Mouse (Mus musculus): ENCODE data around the gene Troap.
A peak's percentile ranks its signal among the peaks of the same experiment; 100 is the strongest.

Troap gene

DNA sequence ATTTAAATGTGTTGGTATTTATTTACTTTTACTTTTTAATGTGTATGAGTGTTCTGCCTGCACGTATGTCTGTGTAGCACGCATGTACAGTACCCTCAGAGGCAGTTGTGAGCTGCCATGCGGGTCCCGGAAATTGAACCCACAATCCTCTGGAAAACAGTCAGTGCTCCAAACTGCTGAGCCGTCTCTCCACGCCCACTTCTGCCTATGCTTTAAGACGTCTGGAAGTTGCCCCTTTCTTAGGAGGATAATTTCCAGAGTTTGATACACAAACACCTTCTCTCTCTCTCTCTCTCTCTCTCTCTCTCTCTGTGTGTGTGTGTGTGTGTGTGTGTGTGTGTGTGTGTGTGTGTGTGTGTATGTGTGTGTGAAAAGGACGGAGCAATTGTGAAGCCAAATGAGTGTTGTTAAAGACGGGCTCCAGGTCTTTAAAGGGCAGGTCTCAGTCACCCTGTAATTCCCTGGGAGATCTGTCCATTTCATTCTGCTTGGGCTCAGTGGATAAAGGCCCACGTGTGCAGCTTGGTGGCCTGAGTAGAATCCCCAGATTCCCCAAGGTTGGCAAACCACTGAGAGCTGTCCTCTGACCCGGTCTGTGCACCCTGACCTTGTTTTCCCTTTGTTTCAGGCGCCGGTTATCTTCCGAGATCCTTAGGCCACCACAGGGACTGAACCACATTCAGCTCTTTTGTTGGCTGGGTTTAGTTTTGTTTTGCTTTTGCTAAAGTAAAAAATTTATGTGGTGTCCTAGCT, 40.1 kb downstream of the Troap start:
- DNase-seq (ENCODE audit: low spot score) = peak; percentile 36

DNA sequence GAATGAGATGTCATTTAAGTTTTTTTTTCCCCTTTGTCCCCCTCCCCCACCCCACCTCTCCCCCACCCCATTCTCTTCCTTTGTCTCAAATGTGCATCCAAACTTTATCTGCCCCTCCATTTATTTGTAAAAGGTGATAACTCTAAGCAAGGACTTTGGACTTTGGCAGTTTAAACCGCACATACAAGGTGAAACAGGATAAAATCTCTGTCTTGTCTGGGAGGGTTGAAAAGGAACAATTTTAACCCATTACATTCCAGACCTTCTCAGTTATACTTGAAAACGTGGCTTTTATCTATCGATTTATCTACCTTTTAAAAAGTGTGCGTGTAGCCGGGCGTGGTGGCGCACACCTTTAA, 40.7 kb downstream of the Troap start:
- DNase-seq (ENCODE audit: low spot score) = no peak

DNA sequence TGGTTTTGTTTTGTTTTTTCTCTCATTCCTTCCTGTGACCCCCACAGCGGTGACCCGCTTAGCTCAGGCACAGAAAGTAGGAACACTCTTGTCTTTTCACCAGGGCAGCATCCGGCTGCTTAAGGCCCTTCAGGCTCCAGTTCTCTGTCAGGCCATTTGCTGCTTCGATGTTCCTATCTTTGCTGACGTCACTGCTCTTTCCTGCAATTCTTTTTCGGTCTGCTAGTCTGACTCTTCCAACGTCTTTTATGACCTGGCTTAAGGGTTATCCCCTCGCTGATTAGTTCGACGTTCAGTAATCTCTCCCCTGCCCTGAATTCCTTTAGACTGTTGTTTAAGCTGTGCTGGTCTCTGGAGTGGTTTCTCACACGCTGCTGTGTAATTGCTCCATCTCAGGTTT, 42.2 kb downstream of the Troap start:
- no peak for DNase-seq (ENCODE audit: low spot score)

DNA sequence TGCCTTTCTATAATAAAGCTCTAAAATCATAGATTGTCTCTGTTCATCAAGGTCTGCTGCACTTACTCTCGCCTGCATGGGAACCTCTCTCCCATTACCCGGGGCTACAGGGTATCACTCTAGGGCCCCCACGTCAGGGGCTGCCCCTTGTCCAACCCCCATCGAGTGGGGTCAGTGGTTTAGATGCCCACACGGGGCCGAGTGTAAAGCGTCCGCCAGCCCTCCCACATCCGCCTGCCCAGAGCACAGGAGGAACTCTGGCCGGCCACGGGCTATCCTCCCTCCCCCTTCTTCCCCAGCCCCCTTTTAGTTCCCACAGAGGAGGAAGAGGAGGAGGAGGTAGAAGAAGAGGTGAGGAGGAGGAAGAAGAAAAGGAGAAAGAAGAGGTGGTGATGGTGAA, 46.4 kb downstream of the Troap start:
- no peak for DNase-seq (ENCODE audit: low spot score)

DNA sequence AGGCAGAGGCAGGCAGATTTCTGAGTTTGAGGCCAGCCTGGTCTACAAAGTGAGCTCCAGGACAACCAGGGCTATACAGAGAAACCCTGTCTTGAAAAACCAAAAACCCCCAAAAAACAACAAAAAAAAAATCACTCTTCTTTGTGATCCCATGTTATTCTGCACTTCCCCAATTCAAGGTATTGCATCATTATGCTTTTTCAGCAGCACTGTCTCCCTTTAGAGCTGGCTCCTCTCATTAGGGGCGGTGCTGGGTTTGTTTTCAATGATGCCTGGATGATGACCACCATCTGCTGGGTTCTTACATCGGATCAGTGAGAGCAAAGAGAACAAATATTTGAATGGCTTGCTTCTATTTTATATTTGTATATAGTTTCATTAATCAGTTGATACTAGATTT, 48.3 kb downstream of the Troap start:
- DNase-seq (ENCODE audit: low spot score) = no peak

DNA sequence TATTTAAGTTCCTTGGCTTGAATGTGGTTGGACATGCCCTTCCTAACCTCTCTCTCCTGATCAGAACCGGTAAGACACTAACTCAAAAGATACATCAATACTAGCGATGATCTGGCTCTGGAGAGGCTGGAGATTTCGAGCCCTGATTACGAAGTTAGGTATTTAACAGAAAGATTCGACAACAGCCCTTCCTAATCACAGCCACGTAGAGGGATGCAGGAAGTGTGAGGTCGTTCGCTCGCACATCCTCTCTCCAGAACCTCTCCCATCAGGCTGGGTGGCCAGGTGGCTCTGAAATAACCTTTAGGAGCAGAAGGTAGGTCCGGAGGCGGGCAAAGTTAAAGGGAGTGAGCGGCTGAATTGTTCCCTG, 51.3 kb downstream of the Troap start, which contains the start of gene Spats2:
Spats2 (plus strand) TSS at position 206 of the 370 bp plus-strand sequence.
- no peak for DNase-seq (ENCODE audit: low spot score)

DNA sequence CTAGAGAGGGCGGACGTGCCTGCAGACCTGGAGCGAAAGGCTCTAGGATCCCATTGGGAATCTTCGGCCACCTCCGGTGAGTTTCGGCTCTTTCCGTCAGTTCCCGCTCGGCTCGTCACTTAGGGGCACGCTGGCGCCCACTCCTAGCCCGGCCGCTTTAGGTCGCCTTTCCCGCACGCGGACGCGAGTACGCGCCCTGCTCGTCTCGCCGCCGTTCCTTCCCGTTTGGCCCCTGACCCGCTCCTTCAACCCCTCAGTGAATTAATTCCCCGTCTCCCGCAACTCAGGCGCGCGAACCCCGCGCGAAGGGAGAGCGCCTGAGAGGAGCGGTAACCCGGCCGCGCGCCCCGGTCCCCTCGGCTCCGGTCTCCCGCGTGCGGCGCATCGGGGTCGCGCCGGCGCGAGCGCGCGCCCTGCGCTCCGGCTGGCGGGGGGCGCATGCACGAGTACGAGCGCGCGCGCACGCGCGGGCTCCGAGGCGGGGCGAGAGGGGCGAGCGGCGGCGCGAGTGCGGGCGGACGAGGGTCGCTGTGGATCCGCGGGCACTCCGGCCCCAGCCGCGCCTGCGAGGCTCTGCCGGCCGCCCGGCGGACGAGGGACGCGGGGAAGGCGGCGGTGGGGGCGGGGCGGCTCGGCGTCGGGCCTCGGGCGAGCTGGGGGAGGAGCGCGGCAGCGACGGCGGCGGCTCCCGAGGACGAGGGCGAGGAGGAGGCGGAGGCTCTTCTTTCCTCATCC, 51.9 kb downstream of the Troap start:
- peak; percentile 65 for DNase-seq (ENCODE audit: low spot score)

DNA sequence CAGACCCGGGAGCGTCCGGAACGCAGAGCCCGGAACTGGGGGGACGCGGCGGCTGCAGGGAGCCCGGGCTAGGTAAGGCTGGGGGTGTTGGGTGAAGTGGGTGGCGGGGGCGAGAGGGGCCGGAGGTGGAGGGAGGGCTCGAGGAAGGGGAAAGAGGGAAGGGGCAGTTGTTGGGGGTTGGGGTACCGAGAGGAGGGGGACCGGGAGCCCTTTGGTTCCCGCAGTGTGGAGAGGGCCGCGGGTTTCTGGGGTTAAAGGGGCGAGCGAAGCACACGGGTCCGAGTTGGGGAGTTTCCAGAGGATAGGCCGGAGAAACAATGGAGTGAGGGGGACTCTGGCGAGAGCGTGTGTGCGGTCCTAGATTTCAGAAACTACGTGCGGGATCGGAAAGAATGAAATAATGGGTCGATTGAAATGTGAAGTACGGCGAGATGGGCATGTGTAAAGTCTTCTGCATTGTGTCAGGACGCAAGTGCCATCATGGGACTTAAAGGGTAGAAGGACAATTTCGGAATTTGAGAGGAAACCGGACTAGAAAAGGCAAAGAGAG, 52.5 kb downstream of the Troap start:
- peak; percentile 39 for DNase-seq (ENCODE audit: low spot score)

DNA sequence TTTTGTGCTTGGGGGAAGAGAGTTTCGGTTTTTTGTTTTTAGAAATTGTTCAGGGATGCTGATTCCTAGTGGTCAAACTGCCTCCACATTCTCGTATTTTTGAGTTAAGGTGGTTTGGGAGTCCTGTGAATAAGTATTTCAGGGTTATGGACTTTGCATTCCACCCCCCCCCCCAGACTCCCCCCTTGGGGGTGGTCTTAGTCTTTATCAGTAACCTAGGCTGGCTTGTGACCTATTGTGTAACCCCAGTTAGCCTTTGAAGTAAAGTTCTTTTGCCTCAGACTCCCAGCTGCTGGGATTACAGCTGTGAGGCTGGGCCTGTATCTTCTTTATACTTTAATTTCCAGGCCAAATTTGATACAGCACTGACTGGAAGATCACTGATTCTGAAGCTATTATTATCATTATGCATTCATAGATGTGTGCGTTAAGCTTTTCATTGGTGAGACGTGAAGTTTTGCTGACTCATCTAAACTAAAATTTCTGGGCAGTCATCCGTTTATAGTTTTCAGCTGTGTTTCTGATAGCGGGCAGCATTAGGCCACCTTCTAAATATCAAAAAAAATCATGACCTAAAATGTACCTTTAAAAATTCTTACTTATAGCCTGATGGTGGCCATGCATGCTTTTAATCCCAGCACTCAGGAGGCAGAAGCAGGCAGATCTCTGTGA, 53.6 kb downstream of the Troap start:
- no peak for DNase-seq (ENCODE audit: low spot score)

DNA sequence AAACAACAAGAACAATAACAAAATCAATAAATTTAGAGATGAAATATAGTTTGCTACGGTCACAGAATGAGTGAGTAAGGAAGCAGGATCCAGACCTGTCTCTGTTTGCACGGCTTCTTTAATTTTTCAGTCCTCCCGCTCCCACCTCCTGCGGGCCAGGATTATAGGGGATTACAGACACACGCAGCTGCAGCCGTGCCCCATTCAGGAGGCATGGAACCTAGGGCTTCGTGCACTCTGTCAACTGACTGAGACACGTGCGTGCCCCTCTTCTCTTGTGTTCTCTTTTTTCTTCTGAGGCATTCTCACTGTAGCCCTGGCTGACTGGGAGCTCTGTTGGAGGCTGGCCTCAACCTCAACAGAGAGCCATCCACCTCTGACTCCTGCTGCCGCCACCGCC, 55.1 kb downstream of the Troap start:
- no peak for DNase-seq (ENCODE audit: low spot score)

DNA sequence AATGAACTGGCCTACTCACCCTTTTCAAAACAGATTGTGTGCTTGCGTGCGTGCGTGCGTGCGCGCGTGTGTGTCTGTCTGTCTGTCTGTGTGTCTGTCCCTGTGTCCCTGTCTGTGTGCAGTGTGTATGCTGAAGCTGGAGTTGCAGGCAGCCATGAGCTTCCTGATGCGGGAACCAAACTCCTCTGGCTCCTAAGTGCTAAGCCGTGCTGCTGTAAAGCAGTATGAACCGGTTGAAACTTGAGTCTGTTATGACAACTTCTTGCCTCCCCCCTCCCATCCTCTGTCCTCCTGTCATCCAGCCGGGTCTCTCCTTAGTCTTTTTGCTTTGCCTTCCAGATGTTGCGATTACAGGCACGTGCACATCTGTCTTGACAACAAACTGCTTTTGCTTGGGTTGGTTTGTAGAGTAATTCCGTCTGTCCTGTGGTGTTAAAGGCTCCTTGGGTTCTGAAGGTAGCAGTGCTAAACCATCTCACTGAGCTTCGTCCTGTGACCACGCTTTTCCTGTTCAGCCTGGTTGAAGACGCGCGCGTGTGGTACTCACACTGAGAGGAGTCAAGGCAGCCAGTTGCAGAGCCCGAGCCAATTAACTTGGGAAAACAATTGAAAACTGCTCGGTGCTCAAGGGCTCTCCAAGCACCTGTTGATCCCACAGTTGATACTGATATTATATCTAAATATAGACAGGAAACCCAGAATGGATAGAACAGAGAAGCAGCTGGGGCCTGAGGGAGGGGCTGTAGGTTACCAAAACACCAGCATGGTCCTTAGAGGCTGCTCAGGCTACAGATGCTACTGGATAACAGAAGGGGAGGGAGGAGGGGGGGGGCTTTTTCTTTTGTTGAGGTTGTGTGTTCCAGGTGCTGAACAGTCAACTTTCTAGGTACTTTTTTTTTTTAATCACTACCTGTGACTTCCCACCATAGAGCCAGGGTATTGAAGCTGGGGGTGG, 55.9 kb downstream of the Troap start:
- no peak for DNase-seq (ENCODE audit: low spot score)

Measured in adipocyte (in vitro differentiated cells).